Mouse (Mus musculus): Measurements from ENCODE around the gene Mgme1. TPM values are rescaled to one million over a fixed set of nuclear protein-coding genes. Genes with fewer than 3 reads are reported as not detected.
A peak's percentile ranks its signal among the peaks of the same experiment; 100 is the strongest.

Gene Mgme1
- 12.9 and 14.6 TPM in 2 replicates for polyA plus RNA-seq (2016; fragmentation: Nextera tagmentation; extraction: Ambion mirVana)

GRCm38 (mm10) chr2:144270507-144271420 is at the start of gene Mgme1, which contains the start of gene Snx5:
Gene Mgme1, plus strand, starts transcription at chr2:144270663.
Gene Snx5, minus strand, starts transcription at chr2:144270906.
- no peaks in the 10 kb centered on the region; the same call in 1 of the 2 replicates for H3K36me3 ChIP-seq
- peak within 1 kb of the TSS; percentile 97 for H3K9ac ChIP-seq
- peak within 1 kb of the TSS; percentile 62 for H3K4me2 ChIP-seq (replicated peaks)
- under 1% methylated on average over 83 of the region's 93 CpGs for WGBS
- H3K27me3 ChIP-seq (replicated peaks): no peaks in the 10 kb centered on the region
- H3K9me3 ChIP-seq: no peaks in the 10 kb centered on the region
- peaks cover 14% of the 10 kb centered on the region for H3K4me1 ChIP-seq
- peak; percentile 96 for ATAC-seq (ENCODE audit: low FRiP score, low read depth)
- peak within 1 kb of the TSS; percentile 74 for H3K27ac ChIP-seq
- peak within 1 kb of the TSS; percentile 84 for H3K4me3 ChIP-seq

GRCm38 (mm10) chr2:144224351-144224750 is 46.1 kb upstream of the Mgme1 start:
- Histone ChIP-seq H3K9ac (no peak overlapping the region), H3K4me1 (no peaks in the 10 kb centered on the region), H3K4me3 (no peak overlapping the region), H3K4me2 (replicated peaks) (no peak overlapping the region), H3K27ac (no peak overlapping the region), H3K9me3 (no peaks in the 10 kb centered on the region), H3K27me3 (replicated peaks) (no peaks in the 10 kb centered on the region), H3K36me3 (no peaks in the 10 kb centered on the region)
- 69% methylated on average over 12 of the region's 12 CpGs for WGBS
- no peak for ATAC-seq (ENCODE audit: low FRiP score, low read depth)

- Histone ChIP-seq H3K9ac (no peak overlapping the region), H3K36me3 (no peaks in the 10 kb centered on the region), H3K4me1 (no peaks in the 10 kb centered on the region), H3K4me3 (no peak overlapping the region), H3K9me3 (no peaks in the 10 kb centered on the region), H3K4me2 (replicated peaks) (no peak overlapping the region), H3K27me3 (replicated peaks) (no peaks in the 10 kb centered on the region), H3K27ac (no peak overlapping the region)
- ATAC-seq (ENCODE audit: low FRiP score, low read depth): peak; percentile 61; the same call in 1 of the 2 replicates
- WGBS: 79% methylated on average over 12 of the region's 12 CpGs
Measured at GRCm38 (mm10) chr2:144226906-144227586, 43.4 kb upstream of the Mgme1 start.

- no peak overlapping the region for H3K9ac ChIP-seq
- H3K9me3 ChIP-seq: no peaks in the 10 kb centered on the region
- no peaks in the 10 kb centered on the region for H3K27me3 ChIP-seq (replicated peaks)
- no peaks in the 10 kb centered on the region for H3K36me3 ChIP-seq
- WGBS: 83% methylated on average over 12 of the region's 12 CpGs
- no peak overlapping the region for H3K27ac ChIP-seq
- no peak overlapping the region for H3K4me2 ChIP-seq (replicated peaks)
- no peak overlapping the region for H3K4me3 ChIP-seq
- H3K4me1 ChIP-seq: no peaks in the 10 kb centered on the region
- no peak for ATAC-seq (ENCODE audit: low FRiP score, low read depth)
Measured at GRCm38 (mm10) chr2:144228521-144229346, 41.7 kb upstream of the Mgme1 start.

GRCm38 (mm10) chr2:144229647-144230046 is 40.8 kb upstream of the Mgme1 start:
- 87% methylated on average over 14 of the region's 14 CpGs for WGBS
- H3K36me3 ChIP-seq: no peaks in the 10 kb centered on the region

GRCm38 (mm10) chr2:144230498-144230897 is 40.0 kb upstream of the Mgme1 start:
- Histone ChIP-seq H3K9me3 (no peaks in the 10 kb centered on the region), H3K27ac (no peak overlapping the region), H3K4me2 (replicated peaks) (no peak overlapping the region), H3K36me3 (no peaks in the 10 kb centered on the region), H3K27me3 (replicated peaks) (no peaks in the 10 kb centered on the region), H3K4me1 (no peaks in the 10 kb centered on the region), H3K9ac (no peak overlapping the region), H3K4me3 (no peak overlapping the region)
- no peak for ATAC-seq (ENCODE audit: low FRiP score, low read depth)
- 81% methylated on average over 7 of the region's 7 CpGs for WGBS

More at GRCm38 (mm10) chr2:144229647-144230046, 40.8 kb upstream of the Mgme1 start:
- no peaks in the 10 kb centered on the region for H3K27me3 ChIP-seq (replicated peaks)
- no peaks in the 10 kb centered on the region for H3K4me1 ChIP-seq
- no peak for ATAC-seq (ENCODE audit: low FRiP score, low read depth)
- H3K27ac ChIP-seq: no peak overlapping the region
- no peaks in the 10 kb centered on the region for H3K9me3 ChIP-seq
- H3K9ac ChIP-seq: no peak overlapping the region
- H3K4me3 ChIP-seq: no peak overlapping the region
- no peak overlapping the region for H3K4me2 ChIP-seq (replicated peaks)

- Histone ChIP-seq H3K27ac (no peak overlapping the region), H3K9me3 (no peaks in the 10 kb centered on the region), H3K4me2 (replicated peaks) (no peak overlapping the region), H3K4me3 (no peak overlapping the region), H3K4me1 (no peaks in the 10 kb centered on the region), H3K27me3 (replicated peaks) (no peaks in the 10 kb centered on the region), H3K36me3 (no peaks in the 10 kb centered on the region), H3K9ac (no peak overlapping the region)
- no peak for ATAC-seq (ENCODE audit: low FRiP score, low read depth)
- 80% methylated on average over 5 of the region's 5 CpGs for WGBS
Measured at GRCm38 (mm10) chr2:144231115-144231514, 39.3 kb upstream of the Mgme1 start.

- Histone ChIP-seq H3K4me1 (no peaks in the 10 kb centered on the region), H3K9me3 (no peaks in the 10 kb centered on the region), H3K27ac (no peak overlapping the region), H3K9ac (no peak overlapping the region), H3K4me3 (no peak overlapping the region), H3K27me3 (replicated peaks) (no peaks in the 10 kb centered on the region), H3K4me2 (replicated peaks) (no peak overlapping the region), H3K36me3 (no peaks in the 10 kb centered on the region)
- WGBS: 68% methylated on average over 3 of the region's 3 CpGs
- ATAC-seq (ENCODE audit: low FRiP score, low read depth): no peak
Measured at GRCm38 (mm10) chr2:144233534-144233933, 36.9 kb upstream of the Mgme1 start.

- Histone ChIP-seq H3K27me3 (replicated peaks) (no peaks in the 10 kb centered on the region), H3K4me1 (no peaks in the 10 kb centered on the region), H3K27ac (no peak overlapping the region), H3K36me3 (no peaks in the 10 kb centered on the region), H3K9ac (no peak overlapping the region), H3K9me3 (no peaks in the 10 kb centered on the region), H3K4me3 (no peak overlapping the region), H3K4me2 (replicated peaks) (no peak overlapping the region)
- WGBS: 56% methylated on average over 3 of the region's 3 CpGs
- ATAC-seq (ENCODE audit: low FRiP score, low read depth): no peak
Measured at GRCm38 (mm10) chr2:144235776-144236175, 34.7 kb upstream of the Mgme1 start.

- no peaks in the 10 kb centered on the region for H3K27me3 ChIP-seq (replicated peaks)
- no peak overlapping the region for H3K4me3 ChIP-seq
- H3K27ac ChIP-seq: no peak overlapping the region
- ATAC-seq (ENCODE audit: low FRiP score, low read depth): no peak
- H3K9ac ChIP-seq: no peak overlapping the region
- H3K9me3 ChIP-seq: no peaks in the 10 kb centered on the region
- no peaks in the 10 kb centered on the region for H3K4me1 ChIP-seq
- WGBS: 63% methylated on average over 9 of the region's 9 CpGs
- H3K36me3 ChIP-seq: no peaks in the 10 kb centered on the region
- H3K4me2 ChIP-seq (replicated peaks): no peak overlapping the region
Measured at GRCm38 (mm10) chr2:144236791-144237584, 33.5 kb upstream of the Mgme1 start.

- Histone ChIP-seq H3K27ac (no peak overlapping the region), H3K4me3 (no peak overlapping the region), H3K9ac (no peak overlapping the region), H3K27me3 (replicated peaks) (no peaks in the 10 kb centered on the region), H3K36me3 (no peaks in the 10 kb centered on the region), H3K4me1 (no peaks in the 10 kb centered on the region), H3K9me3 (no peaks in the 10 kb centered on the region), H3K4me2 (replicated peaks) (no peak overlapping the region)
- no peak for ATAC-seq (ENCODE audit: low FRiP score, low read depth)
- WGBS: 74% methylated on average over 6 of the region's 6 CpGs
Measured at GRCm38 (mm10) chr2:144238341-144238740, 32.1 kb upstream of the Mgme1 start.

Data from neural tube, embryonic 12.5 days (tissue).